Mouse (Mus musculus): ENCODE results near the gene Nup35. TPM values are rescaled to one million over a fixed set of nuclear protein-coding genes. Genes with fewer than 3 reads are reported as not detected.

Gene Nup35
- total RNA-seq, 2 experiments from 2014 or later, result 7.9 to 9.5 TPM

GRCm38 (mm10) chr2:80638364-80639241 is 21.6 kb downstream of the Nup35 start:
- peak; percentile 83 for DNase-seq

GRCm38 (mm10) chr2:80639398-80639797 is 22.4 kb downstream of the Nup35 start:
- no peak for DNase-seq

GRCm38 (mm10) chr2:80639864-80640263 is 22.8 kb downstream of the Nup35 start:
- DNase-seq, result no peak

- DNase-seq, result no peak
These were observed 44.4 kb downstream of the Nup35 start for GRCm38 (mm10) chr2:80661414-80661813.

- DNase-seq, result no peak
These were observed 45.6 kb downstream of the Nup35 start for GRCm38 (mm10) chr2:80662682-80663081.

- no peak for DNase-seq
These were observed 50.4 kb downstream of the Nup35 start for GRCm38 (mm10) chr2:80667396-80667964.

- DNase-seq, result no peak
These were observed 53.0 kb downstream of the Nup35 start for GRCm38 (mm10) chr2:80669868-80670666.

- no peak for DNase-seq
These were observed 61.8 kb downstream of the Nup35 start for GRCm38 (mm10) chr2:80678803-80679202.

- no peak for DNase-seq
These were observed 66.7 kb downstream of the Nup35 start for GRCm38 (mm10) chr2:80683727-80684239.

GRCm38 (mm10) chr2:80684396-80685071 is 67.5 kb downstream of the Nup35 start:
- no peak for DNase-seq

- DNase-seq, result no peak
These were observed 71.2 kb downstream of the Nup35 start for GRCm38 (mm10) chr2:80688261-80688660.

GRCm38 (mm10) chr2:80707429-80707828 is 90.4 kb downstream of the Nup35 start:
- no peak for DNase-seq

Small RNA genes lying within 50 kb of the gene (microRNA-seq; reads per million reads assigned to microRNA genes)
- gene Mir684-1 (ENCODE audit: borderline replicate concordance in 2 of 2), result 0 reads per million in 2 experiments

Other genes starting within 250 kb of the Nup35 start
- gene Frzb, start 169.6 kb upstream of the Nup35 start, total RNA-seq (2021), result 10 to 100 TPM; 29.5 to 41.9 TPM
- gene Nckap1, start 35.9 kb upstream of the Nup35 start, total RNA-seq (2021), result 10 to 100 TPM; 42.1 to 49.0 TPM
- gene Dusp19, start 191 bp upstream of the Nup35 start, total RNA-seq (2021), result 1 to 10 TPM; 8.5 TPM